Mouse (Mus musculus): ENCODE results near the gene Cpsf2.
A peak's percentile ranks its signal among the peaks of the same experiment; 100 is the strongest.
"Not testable (repeated sequence)": the region's sequence is repeated elsewhere in the genome, so short reads cannot be mapped to it uniquely, and the experiment has no call there.

Cpsf2 gene

DNA sequence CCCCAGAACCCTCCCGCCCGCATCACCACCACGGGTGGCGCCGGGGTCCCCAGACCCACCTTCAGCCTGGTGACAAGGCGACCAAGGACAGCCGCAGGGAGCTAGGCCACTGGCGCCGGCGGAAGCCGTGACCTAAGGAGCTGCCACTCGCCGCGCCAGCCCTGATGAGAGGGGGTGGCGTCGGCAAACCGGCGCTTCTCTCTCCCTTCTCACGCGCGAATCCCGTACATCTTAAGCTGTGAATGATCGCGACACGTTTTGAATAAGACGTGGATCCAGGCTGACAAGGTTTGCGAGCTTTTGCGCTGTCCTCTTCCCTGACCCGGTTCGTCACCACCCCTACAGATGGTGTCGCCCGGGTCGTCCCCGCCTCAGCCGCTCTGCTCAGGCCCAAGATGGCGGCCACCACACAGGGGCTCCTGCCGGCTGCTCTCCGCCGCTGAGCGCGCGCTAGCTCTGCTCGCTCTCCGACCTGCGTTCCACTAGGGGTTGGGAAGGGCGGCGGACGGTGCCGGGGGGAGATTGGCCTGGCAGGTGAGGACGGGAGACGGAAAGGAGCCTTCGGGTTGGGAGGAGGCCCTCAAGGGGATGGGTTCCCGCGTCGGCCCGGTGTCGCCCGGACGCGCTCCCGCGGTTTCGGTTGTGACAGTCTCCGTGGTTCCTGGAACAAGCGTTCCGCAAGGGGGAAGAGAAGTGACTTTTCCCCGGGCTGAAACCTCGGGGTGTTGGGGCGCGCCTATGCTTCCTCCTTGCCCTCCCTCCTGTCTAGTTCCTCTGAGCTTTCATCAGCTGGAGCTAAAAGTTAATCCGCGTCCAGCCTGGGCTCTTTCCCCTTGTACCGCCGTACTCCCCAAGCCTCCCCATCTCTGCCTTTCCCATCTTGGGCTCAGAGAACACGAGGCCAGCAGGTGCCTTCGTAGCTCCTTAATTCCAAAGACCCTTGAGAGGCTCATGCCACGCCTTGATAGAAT is at the start of gene Cpsf2:
Gene Cpsf2 (plus strand): TSS at position 388 of the 971 bp plus-strand sequence.
- peak; percentile 81 for DNase-seq (ENCODE audit: low read depth, low spot score)

GRCm38 (mm10) chr12:101928423-101928822 is 47.4 kb upstream of the Cpsf2 start:
- no peak for DNase-seq (ENCODE audit: low read depth, low spot score)

- no peak for DNase-seq (ENCODE audit: low read depth, low spot score)
These were observed 40.6 kb upstream of the Cpsf2 start for GRCm38 (mm10) chr12:101935223-101935622.

- no peak for DNase-seq (ENCODE audit: low read depth, low spot score)
These were observed 38.2 kb upstream of the Cpsf2 start for GRCm38 (mm10) chr12:101937572-101937971.

DNA sequence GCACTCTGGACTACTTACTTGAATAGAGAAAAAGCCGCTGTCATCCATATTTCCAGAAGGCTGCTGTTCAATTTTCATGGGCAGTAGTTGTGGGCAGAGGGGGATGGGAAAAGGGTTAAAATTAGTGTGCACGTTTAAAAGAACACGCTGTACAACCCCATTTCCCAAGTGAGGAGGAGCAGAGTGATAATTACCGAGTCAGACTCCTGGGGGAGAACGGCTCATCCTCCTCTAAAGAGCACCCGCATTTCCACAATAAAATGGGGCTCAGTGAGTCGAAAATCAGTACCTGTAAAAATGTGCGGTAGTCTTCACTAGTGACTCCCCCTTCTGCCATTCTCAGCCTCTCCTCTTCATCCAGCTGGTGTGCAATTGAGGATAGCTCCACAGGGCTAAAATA is 27.8 kb upstream of the Cpsf2 start:
- no peak for DNase-seq (ENCODE audit: low read depth, low spot score)

DNA sequence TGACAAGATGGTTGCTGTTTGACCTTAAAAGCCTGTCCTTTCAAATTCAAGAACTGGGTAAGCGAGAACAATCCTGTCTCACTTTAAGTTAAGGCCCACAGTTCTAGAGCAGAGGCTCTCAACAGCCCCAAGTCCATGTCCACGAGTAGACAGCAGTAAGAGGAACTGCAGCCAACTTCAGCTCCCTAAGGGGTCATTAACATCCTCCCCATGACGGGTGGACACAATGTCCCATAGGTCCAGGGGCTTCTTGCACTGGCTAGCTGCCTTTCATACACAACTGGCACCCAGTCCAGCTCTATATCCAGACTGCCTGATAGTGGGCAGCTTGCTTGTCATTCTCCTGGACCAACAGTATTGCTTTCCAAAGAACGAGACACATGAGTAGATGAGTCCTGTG is 27.0 kb upstream of the Cpsf2 start:
- DNase-seq (ENCODE audit: low read depth, low spot score) = no peak

DNA sequence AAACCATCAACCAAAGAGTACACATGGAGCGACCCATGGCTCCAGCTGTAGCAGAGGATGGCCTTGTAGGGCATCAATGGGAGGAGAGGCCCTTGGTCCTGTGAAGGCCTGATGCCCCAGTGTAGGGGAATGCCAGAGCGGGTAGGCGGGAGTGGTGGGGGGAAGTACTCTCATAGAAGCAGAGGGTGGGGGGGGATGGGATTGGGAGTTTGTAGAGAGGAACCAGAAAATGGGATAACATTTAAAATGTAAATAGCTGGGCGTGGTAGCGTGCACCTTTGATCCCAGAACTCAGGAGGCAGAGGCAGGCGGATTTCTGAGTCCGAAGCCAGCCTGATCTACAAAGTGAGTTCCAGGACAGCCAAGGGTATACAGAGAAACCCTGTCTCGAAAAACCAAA is 20.0 kb upstream of the Cpsf2 start:
- not testable (repeated sequence) for DNase-seq (ENCODE audit: low read depth, low spot score)

DNA sequence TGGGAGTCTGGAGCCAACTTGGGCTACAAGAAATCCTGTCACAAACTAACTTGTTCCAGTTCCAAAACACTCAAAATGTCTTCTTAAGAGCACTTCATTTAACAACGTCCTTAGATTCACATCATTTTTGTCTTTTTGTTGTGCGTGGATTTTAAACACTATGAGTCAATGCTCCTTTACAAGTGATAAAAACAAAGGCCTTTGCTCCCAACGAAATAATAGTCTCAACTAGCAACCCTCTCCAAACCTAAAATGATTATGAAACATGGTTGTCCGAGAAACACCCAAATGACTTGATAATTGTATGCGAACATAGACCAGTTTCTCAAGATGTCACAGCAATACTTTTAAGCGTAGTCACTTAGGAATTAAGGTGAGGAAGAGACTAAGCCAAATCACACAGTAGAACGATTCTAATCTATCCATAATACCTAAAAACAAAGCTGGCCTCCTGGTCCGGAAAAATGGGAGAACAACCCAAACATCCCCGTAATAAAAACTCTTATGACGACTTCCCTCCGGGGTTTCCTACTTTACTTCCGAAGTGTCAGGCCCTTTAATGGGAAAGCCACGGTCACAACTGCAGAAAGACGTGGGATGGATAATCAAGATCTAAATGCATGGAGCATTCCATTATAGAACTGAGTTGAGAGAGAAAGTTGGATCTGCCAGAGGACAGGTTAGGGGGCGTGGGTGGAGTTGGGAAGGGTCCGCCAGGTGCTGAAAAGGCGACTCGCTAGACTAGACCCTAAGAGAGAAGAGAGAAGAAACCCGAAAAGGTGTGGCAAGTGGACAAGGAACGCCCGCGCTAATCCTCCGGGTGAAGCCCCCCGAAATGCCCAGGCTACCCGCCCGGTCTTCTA is 18.5 kb upstream of the Cpsf2 start:
- no peak for DNase-seq (ENCODE audit: low read depth, low spot score)

DNA sequence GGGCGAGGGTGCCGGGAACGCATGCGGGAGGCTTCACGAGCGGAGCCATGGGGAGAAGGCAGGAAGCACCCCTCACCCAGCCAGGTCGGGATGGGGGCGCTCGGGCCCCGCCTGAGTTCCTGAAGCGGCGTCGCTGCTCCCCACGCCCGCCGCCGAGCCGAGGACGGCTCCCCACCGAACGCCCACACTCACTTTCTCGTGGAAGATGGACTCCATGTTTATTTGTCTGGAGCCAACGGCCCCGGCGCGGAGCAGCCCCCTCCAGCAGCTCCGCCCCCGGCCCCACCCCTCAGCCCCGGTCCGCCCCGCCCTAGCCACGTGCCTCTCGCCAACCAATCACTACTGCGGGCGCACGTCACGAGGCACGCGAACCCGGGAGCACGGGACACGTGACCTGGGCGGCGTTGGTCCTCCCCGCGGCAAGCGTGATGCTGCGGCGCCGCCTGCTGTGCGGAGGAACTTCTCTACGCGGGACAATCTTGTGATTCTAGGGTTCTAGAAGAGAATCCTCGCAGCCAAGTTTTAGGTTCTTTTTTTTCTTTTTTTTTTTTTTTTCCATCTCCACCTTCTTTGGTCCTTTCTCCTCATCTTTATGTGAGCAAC is 17.7 kb upstream of the Cpsf2 start, which contains the start of gene Atxn3:
Gene Atxn3 (minus strand): TSS at position 305 of the 603 bp plus-strand sequence.
- peak; percentile 96 for DNase-seq (ENCODE audit: low read depth, low spot score)

GRCm38 (mm10) chr12:101958556-101958955 is 17.2 kb upstream of the Cpsf2 start:
- DNase-seq (ENCODE audit: low read depth, low spot score) = no peak

DNA sequence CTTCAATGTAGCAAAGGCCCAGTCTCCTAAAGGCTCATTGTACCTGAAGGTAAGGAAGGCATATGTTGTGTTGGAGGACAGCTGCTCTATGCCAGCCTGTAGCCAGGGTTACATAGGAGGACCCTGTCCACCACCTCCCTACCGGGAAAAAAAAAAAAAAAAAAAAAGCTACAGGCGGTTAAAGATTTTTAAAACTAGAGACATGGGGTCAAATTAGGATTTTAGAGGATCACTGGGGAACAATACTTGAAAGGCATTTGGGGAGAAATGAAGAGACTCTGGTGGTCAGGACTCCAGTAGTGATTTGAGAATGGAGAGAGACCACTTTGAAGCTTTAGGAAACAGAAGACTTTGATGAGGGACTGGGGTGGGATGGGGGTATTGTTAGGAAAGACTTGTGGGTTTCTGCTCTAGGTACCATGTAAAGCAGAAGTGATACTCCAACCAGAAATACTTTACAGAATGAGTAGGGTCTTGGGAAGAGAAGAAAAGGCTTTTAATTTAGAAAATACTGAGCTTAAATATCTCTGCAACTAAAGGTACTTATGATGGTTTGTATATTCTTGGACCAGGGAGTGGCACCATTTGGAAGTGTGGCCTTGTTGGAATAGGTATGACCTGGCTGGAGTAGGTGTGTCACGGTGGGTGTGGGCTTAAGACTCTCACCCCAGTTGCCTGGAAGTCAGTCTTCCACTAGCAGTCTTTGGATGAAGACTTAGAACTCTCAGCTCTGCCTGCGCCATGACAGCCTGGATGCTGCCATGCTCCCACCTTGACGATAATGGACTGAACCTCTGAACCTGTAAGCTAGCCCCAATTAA is 16.6 kb upstream of the Cpsf2 start:
- not testable (repeated sequence) for DNase-seq (ENCODE audit: low read depth, low spot score)

DNA sequence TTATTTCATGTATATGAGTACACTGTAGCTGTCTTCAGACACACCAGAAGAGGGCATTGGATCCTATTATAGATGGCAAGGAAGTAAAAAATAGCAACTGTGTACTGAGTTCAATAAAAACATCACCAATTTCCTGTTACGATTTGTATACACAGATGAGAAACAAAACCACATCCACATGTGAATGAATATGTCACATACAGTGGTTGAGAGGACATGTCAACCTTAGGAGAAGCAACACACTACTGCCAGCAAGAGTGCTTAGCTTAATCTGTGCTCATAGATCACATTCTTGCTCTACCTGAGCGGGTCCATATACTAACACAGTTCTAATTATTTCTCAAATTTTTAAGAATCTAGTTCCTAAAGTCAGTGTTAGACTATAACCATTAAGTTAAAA is 4.5 kb upstream of the Cpsf2 start:
- DNase-seq (ENCODE audit: low read depth, low spot score) = no peak

- no peak for DNase-seq (ENCODE audit: low read depth, low spot score)
These were observed 3.6 kb upstream of the Cpsf2 start for GRCm38 (mm10) chr12:101972230-101972629.

- DNase-seq (ENCODE audit: low read depth, low spot score) = no peak
These were observed 1.2 kb upstream of the Cpsf2 start for GRCm38 (mm10) chr12:101974571-101974970.

DNA sequence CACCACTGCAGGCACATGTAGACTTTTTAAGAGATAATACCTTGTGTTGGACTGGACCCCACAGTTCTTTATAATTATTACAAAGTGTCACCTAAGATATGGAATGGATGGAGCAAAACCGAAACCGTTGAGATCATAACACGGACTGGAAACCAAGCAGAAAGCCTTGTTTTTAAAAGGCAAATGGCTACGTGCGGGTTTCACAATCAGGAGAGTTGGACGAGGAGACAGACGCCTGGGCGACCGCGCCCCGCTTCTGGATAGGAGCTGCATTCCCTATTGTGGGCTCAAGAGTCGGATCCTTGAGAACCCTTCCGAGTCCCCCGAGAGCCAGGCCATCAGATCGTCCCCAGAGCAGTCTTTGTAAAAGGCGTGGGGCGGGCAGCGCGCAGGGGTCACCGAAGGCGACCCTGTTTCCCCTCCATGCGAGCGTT is 604 bp upstream of the Cpsf2 start:
- DNase-seq (ENCODE audit: low read depth, low spot score) = no peak

GRCm38 (mm10) chr12:101976651-101977403 is 1.0 kb downstream of the Cpsf2 start:
- DNase-seq (ENCODE audit: low read depth, low spot score) = no peak

DNA sequence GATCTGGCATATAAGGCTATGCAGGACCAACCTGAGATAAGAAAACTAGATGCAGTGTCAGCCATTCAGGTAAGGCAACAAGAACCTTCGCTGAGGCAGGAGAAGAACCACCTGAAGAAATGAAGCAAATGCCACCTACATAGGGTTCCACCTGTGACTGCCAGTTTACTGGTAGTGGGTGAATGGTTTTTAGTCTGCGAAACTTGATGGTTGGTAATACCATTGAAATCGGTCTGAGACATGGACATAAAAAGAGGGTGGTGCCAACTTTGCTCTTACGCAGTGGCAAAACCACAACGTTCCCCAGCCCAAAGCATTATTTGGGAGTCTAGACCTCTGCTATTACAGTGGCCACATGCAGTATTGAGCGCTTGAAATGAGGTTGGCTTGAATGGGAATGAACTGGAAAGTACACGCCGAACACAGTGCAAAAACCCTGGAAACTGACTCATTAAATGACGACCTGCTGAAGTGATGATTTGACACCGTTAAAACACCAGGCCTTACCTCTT is 1.7 kb downstream of the Cpsf2 start:
- DNase-seq (ENCODE audit: low read depth, low spot score) = no peak

DNA sequence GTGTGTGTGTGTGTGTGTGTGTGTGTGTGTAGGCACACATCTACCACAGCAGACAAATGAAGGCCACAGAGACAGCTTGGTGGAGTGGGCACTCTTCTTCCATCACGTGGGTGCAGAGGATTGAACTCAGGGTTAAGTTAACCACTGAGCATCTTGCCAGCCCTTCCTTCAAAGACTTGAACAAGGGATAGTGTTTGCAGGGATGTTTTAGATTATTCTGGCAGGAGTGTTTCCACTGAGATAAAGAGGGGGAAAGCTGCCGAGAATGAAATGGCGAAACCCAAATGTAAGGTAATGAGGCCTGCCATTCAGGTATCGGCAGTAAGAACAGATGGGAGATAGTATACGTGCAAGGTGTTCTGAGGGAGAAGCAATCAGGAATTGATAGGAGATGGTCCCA is 2.4 kb downstream of the Cpsf2 start:
- DNase-seq (ENCODE audit: low read depth, low spot score) = no peak

DNA sequence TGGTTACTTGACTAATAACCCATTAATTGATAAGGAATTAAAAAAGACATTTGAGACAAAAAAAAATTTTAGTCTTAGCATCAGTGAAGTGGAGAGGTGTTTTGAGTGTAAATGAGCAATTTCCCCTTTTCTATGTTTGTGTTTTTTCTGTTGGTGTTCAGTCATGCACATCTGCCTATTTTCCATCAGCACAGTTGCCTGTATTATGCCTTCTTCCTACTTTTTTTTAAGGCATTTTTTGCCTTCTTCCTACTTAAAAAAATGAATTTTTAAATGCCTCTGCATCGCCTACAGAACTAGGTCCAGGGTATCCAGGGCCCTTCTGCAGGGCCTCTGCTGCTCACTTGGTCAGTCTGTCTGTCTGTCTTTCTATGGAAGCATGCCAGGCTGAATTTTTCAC is 2.8 kb downstream of the Cpsf2 start:
- DNase-seq (ENCODE audit: low read depth, low spot score) = no peak

DNA sequence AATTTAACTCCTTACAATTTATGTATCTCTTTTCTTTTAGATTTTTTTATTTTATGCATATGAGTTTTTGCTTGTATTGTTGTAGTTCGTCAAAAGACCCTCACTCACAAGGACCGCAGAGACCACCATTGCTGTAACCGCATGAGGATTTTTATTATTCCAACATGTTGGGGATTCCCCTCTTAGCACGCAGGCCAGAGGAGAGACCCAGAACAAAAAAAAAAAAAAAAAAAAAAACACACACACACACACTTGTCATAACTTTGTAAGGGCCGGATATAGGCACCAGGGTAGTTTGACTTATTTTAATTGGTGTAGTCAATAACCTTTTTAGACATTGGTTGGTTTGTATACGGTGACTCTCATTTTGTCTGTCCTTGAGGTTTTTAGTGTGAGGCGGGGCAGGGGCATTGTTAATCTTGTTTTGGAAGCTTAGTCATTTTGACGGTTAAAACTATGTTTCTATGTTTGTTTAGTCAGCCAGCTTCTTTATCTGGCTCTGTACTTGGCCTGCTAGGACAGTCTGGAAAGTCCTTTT is 3.5 kb downstream of the Cpsf2 start:
- no peak for DNase-seq (ENCODE audit: low read depth, low spot score)

Data from mesoderm, embryonic 11.5 days (tissue).